Mouse (Mus musculus) kidney, postnatal 0 days (tissue): ENCODE measurements at regions not wholly inside any gene's neighbourhood (a gene's known extent, or its start where the extent isn't known, plus 50 kb on each side); places are given as distances from the start of the nearest gene placed in this dataset.

ENCODE experiments used
- ATAC-seq: fragments of 200-750 bp; cut with Nextera tagmentation; replicated peaks from 2 replicates; pipeline ENCODE4 v1.8.0; 2017; ENCODE audit warnings: low read depth, moderate number of reproducible peaks, moderate TSS enrichment, moderate library complexity; ENCODE audit not compliant: low FRiP score
- DNase-seq: peaks from one replicate; pipeline ENCODE4 v3.0.0-alpha.2; 2016; ENCODE audit warnings: low spot score
- H3K27ac ChIP-seq: fragments of 300-500 bp; sonication (generic); 2 replicates; pipeline ENCODE4 v1.5.1; 2014; ENCODE audit warnings: mild to moderate bottlenecking
- H3K27me3 ChIP-seq: fragments of 300-500 bp; sonication (generic); 2 replicates; pipeline ENCODE4 v1.6.1; 2014; ENCODE audit warnings: low read length, mixed read lengths; ENCODE audit not compliant: insufficient read depth
- H3K36me3 ChIP-seq: fragments of 300-500 bp; sonication (generic); 2 replicates; pipeline ENCODE4 v1.6.1; 2014; ENCODE audit warnings: low read length, mixed read lengths; ENCODE audit not compliant: insufficient read depth
- H3K4me1 ChIP-seq: fragments of 300-500 bp; sonication (generic); replicated peaks from 2 replicates; pipeline ENCODE4 v1.6.1; 2014; ENCODE audit warnings: antibody characterized with exemption, low read length, mixed read lengths; ENCODE audit not compliant: insufficient read depth
- H3K4me2 ChIP-seq: fragments of 300-500 bp; sonication (generic); 2 replicates; pipeline ENCODE4 v1.6.1; 2014; ENCODE audit warnings: mild to moderate bottlenecking, low read length, moderate library complexity, mixed read lengths
- H3K4me3 ChIP-seq: fragments of 300-500 bp; sonication (generic); replicated peaks from 2 replicates; pipeline ENCODE4 v1.5.1; 2014; ENCODE audit warnings: low read depth, low read length
- H3K9ac ChIP-seq: fragments of 300-500 bp; sonication (generic); 2 replicates; pipeline ENCODE4 v1.6.1; 2014; ENCODE audit warnings: low read depth, low read length
- H3K9me3 ChIP-seq: fragments of 300-500 bp; sonication (generic); replicated peaks from 2 replicates; pipeline ENCODE4 v1.6.1; 2016; ENCODE audit warnings: low read length, inconsistent platforms, mixed read lengths
- CTCF ChIP-seq: IDR thresholded peaks from 2 replicates; pipeline ENCODE4 v1.5.1; 2016; ENCODE audit warnings: antibody characterized with exemption, low read depth, mild to moderate bottlenecking, moderate library complexity
- WGBS: fragments of 180-500 bp; shearing (Covaris S2); extraction: QIAGEN DNeasy Blood & Tissue Kit; methylation state at CpG from one replicate; pipeline ENCODE4 v1.1.7; 2014; 5-methylcytosine and 5-hydroxymethylcytosine counted together

GRCm38 (mm10) chr16:28043046-28043445 is 654.4 kb downstream of the Ccdc50 start:
- Histone ChIP-seq H3K4me1 (no peaks in the 10 kb centered on the region), H3K9ac (no peak overlapping the region), H3K36me3 (no peaks in the 10 kb centered on the region), H3K4me3 (no peak overlapping the region), H3K9me3 (no peaks in the 10 kb centered on the region), H3K27me3 (no peaks in the 10 kb centered on the region), H3K4me2 (no peak overlapping the region), H3K27ac (no peak overlapping the region)
- ATAC-seq (no peak), DNase-seq (no peak)
- no peak for TF ChIP-seq CTCF
- 68% methylated on average over 2 of the region's 2 CpGs for WGBS

GRCm38 (mm10) chr16:28064785-28065301 is 676.2 kb downstream of the Ccdc50 start:
- TF ChIP-seq CTCF, result no peak

GRCm38 (mm10) chr16:28082891-28083649 is 669.8 kb downstream of the Fgf12 start:
- no peaks in the 10 kb centered on the region for H3K9me3 ChIP-seq
- ATAC-seq, result no peak
- no peaks in the 10 kb centered on the region for H3K36me3 ChIP-seq
- no peaks in the 10 kb centered on the region for H3K4me1 ChIP-seq
- no peak for TF ChIP-seq CTCF
- H3K4me3 ChIP-seq, result no peak overlapping the region
- H3K9ac ChIP-seq, result no peak overlapping the region
- no peak overlapping the region for H3K27ac ChIP-seq
- H3K4me2 ChIP-seq, result no peak overlapping the region
- no peaks in the 10 kb centered on the region for H3K27me3 ChIP-seq
- 69% methylated on average over 7 of the region's 7 CpGs for WGBS
- DNase-seq, result no peak

More at GRCm38 (mm10) chr16:28064785-28065301, 676.2 kb downstream of the Ccdc50 start:
- no peak overlapping the region for H3K27ac ChIP-seq
- DNase-seq, result no peak
- no peak overlapping the region for H3K4me2 ChIP-seq
- H3K4me1 ChIP-seq, result no peaks in the 10 kb centered on the region
- ATAC-seq, result no peak
- 68% methylated on average over 5 of the region's 5 CpGs for WGBS
- H3K4me3 ChIP-seq, result no peak overlapping the region
- H3K9ac ChIP-seq, result no peak overlapping the region
- H3K27me3 ChIP-seq, result no peaks in the 10 kb centered on the region
- no peaks in the 10 kb centered on the region for H3K9me3 ChIP-seq
- no peaks in the 10 kb centered on the region for H3K36me3 ChIP-seq

GRCm38 (mm10) chr16:28089489-28090134 is 663.3 kb downstream of the Fgf12 start:
- no peak for TF ChIP-seq CTCF
- no peaks in the 10 kb centered on the region for H3K36me3 ChIP-seq
- WGBS, result 63% methylated on average over 6 of the region's 6 CpGs

GRCm38 (mm10) chr16:28104255-28105076 is 648.4 kb downstream of the Fgf12 start:
- no peak for TF ChIP-seq CTCF
- ATAC-seq (no peak), DNase-seq (no peak)
- WGBS, result 39% methylated on average over 9 of the region's 9 CpGs
- H3K9ac ChIP-seq, result no peak overlapping the region
- H3K4me2 ChIP-seq, result no peak overlapping the region
- H3K36me3 ChIP-seq, result no peaks in the 10 kb centered on the region
- H3K9me3 ChIP-seq, result no peaks in the 10 kb centered on the region
- no peak overlapping the region for H3K27ac ChIP-seq
- H3K27me3 ChIP-seq, result no peaks in the 10 kb centered on the region
- no peak overlapping the region for H3K4me3 ChIP-seq
- no peaks in the 10 kb centered on the region for H3K4me1 ChIP-seq

More at GRCm38 (mm10) chr16:28089489-28090134, 663.3 kb downstream of the Fgf12 start:
- Histone ChIP-seq H3K27me3 (no peaks in the 10 kb centered on the region), H3K4me3 (no peak overlapping the region), H3K27ac (no peak overlapping the region), H3K9ac (no peak overlapping the region), H3K4me1 (no peaks in the 10 kb centered on the region), H3K9me3 (no peaks in the 10 kb centered on the region), H3K4me2 (no peak overlapping the region)
- ATAC-seq (no peak), DNase-seq (no peak)

- Histone ChIP-seq H3K9me3 (no peaks in the 10 kb centered on the region), H3K36me3 (no peaks in the 10 kb centered on the region), H3K4me3 (no peak overlapping the region), H3K4me1 (no peaks in the 10 kb centered on the region), H3K4me2 (no peak overlapping the region), H3K27me3 (no peaks in the 10 kb centered on the region), H3K9ac (no peak overlapping the region), H3K27ac (no peak overlapping the region)
- TF ChIP-seq CTCF, result no peak
- ATAC-seq (no peak), DNase-seq (no peak)
- WGBS, result 57% methylated on average over 7 of the region's 7 CpGs
These were observed 647.8 kb downstream of the Fgf12 start for GRCm38 (mm10) chr16:28105085-28105484.
